Mouse (Mus musculus) spleen, postnatal 36 days (tissue): ENCODE results near the gene Kmt2b.

Experiments used
- DNase-seq, 2 experiments: peaks; one replicate each; pipeline ENCODE4 v3.0.0; 2022; ENCODE audit warnings: low spot score in 2 of 2, mixed read lengths in 1 of 2

Gene Kmt2b

DNA sequence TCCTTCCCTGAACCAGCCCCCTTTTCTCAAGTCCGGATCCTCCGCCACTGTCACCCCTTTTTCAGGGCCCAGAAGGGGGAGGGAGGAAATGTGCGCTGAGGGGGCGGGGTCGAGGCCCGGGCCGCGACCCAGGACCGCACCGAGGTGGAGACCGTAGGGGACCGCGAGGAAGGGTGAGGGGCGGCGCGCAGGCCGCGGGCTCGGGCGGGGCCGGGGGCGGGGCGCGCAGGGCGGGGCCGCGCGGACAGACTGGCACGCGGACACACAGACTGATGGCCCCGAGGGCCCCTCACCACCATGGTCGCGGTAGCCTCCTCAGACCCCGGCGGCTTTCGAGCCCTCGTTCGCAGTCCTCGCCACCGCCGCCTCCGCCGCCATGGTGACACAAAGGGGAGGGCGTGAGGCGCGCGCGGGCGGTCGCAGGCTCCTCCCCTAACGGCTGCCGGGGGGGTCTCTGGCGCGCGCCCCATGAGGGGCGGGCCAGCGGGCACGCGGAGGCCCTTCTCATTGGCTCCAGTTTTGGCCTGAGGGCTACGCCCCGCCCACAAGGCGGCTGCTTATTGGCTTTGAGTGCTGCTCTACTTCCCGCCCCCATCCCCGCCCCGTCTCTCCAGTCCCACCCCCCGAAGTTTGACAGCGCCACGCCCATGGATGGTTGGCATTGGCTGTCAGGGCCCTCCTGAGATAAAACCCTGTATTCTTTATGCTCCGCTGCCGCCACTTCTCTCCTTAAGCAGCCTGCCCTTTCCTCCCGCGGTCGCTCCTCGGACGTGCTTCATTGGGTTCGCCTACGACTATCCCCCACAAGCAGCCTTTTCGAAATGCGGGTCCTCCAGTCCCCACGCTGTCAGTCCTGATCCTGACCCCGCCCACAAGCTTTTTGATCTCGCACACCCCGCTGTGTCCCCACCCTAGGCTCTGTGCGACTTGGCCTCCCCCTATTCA is 53.6 kb downstream of the Kmt2b start, which contains the start of gene Arhgap33:
Arhgap33 (minus strand) TSS at position 428 of the 945 bp plus-strand sequence.
- DNase-seq, result peak; percentile 95 to 98

DNA sequence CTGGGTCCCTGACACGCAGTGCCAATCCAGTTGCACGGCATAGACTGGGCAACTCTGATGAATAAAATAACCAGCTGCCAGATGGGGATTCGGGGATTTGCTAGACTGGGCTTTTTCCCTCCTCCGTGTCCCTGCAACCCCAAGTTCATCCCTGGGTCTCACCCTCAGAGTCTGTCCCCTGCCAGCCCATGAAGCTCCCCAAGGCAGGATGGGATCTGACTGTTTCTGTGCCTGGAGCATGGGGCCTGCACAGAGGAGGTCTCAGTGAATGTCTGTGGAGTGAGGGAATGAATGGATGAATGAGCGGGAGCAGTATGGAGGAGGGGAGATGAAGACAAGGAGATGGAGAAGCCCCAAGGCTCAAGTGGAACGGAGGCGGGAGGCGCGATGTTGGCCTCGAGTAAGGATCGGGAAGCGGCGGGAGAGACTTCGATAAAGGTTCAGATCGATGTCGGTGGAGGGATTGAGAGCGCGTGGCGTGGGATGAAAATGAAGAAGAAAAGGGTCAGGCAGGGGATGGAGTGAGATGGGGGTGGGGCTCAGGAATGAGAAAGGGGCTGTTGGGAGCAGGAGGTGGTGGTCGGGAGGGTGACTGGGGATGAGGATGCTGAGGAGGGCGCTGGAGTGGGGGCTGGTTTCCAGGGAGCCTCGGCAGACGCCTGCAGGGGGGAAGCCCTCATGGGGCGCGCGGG is 54.4 kb downstream of the Kmt2b start:
- DNase-seq, result no peak

DNA sequence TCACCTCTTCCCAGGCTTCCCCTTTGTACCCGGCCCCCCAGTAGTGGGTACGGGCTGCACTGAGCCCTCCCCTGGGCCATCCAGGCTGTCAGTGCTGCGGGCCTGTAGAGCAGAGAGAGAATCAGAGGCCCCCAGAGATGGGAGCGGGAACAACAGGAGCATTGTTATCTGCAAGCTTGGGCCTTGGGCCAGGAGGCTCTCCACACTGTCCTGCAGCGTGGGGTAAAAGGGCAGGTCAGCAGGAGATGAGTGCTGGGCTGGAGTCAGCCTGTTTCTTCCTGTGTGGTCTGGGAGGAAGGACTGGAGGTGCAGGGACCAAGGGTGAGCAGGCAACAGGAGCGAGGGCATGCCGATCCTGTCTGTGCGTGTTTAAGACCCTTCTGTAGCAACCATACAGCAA is 55.6 kb downstream of the Kmt2b start:
- no peak for DNase-seq

DNA sequence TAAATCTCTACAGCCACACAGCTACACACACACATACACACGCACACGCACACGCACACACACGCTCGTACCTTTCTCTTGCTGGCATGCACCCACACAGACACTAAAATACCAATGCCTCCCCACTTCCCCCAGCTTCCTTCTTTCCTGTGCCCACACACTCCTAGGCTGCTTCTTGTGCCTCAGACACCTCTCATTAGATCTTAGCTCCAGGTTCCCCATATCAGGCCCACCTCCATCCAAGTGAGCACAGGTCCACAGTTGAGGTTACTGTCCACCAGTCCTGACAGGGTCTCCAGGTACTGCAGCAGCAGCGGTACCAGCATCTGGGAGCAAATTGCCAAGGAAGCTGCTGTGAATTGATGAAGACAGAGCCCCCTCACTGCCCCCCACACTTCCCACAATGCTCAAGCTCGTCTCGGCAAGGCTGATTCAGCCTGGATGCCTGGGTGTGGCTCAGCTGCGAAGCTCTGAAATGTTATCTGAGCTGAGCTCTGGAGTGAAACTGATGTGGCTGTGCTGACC is 57.2 kb downstream of the Kmt2b start:
- no peak for DNase-seq

DNA sequence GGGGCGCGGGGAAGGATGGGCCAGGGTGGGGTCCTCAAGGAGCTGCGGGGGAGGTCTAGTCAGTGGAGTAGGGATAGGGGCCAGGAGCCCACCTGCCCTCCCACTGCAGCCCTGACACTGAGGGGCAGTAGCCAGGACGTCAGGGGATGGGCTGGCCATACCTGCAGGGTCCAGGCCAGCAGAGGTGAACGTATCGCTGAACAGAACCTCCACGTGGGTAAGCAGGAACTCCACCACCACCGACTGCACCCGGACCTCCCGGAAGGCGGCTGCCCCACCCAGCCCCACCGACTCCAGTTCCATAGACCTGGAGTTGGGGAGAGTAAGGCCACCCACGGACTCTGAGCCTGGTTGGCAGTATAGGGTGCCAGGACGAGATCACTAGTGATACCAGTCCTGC is 61.5 kb downstream of the Kmt2b start:
- DNase-seq, result no peak

DNA sequence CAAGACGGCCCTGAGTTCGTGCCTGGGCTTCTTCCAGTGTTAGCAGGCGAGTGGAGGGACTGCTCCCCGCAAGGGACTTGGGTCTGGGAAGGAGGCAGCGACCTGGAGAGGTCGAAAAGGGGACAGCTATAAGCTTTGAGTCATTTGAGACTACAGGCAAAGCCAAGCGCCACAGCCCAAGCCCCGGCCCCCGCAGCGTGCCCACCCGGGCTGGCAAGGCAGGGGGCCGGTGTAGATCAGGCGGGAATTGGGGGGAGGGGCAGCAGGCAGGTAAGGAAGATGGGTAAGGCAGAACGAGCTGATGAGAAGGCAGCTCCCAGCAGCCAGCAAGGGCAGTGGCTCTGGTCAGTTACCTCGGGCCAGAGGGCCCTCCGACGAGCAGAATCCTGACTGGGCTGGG is 62.1 kb downstream of the Kmt2b start:
- DNase-seq, result no peak

DNA sequence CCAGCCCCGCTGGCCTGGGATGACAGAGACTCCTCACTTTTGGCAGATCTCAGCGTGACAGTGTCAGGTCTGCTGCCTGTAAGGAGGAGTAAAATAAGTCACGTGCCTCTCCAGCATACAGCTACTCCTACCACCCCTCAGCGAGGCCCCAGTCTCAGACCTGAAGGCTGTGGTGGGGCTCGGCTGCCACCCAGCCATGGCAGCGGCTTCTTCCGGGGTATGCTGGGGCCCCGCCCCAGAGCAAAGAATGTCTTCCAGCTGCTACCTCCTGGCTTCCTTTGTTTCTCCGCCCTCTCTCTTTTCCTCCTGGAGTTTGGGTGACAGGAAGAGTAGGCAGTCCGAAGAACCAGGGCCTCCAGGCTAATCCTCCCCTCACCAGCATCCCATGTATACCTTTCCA is 62.6 kb downstream of the Kmt2b start:
- DNase-seq, result no peak

DNA sequence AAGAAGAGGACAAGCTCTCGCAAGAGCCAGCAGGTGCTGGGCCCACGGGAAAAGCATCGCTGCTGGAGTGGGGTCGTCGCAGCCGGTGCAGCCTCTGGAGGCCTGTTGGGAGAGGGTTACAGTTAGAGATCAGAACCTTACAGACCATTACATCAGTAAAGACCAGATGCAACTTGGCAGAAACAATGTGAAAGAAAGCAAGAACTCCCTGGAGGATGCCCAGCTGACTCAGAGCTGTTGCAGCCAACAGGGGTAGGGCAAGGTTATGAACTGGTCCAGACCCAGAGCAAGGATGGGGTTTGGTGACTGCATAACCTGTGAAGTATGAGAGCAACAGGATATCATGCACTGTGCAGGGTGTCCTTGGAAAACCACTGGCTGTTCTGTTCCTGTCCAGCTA is 64.0 kb downstream of the Kmt2b start:
- DNase-seq, result no peak

DNA sequence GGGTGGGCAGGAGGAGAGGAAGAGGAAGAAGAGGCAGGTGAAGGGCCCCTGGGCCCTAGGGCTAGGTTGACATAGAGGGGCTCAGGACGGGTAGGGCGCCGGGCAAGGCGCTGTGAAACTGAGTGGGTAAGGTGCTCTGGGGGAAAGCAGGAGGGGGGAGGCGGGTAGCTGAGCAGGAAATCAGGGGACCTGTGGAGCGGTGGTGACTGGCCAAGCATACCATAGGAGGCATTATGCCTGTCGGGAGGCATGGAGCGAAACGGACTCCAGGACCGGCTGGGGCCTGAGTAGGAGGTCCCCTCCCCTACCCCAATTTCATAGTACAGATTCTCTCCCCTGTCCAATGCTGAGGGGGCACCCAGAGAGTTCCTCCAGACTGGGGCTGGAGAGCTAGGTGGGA is 65.7 kb downstream of the Kmt2b start:
- DNase-seq, result no peak

DNA sequence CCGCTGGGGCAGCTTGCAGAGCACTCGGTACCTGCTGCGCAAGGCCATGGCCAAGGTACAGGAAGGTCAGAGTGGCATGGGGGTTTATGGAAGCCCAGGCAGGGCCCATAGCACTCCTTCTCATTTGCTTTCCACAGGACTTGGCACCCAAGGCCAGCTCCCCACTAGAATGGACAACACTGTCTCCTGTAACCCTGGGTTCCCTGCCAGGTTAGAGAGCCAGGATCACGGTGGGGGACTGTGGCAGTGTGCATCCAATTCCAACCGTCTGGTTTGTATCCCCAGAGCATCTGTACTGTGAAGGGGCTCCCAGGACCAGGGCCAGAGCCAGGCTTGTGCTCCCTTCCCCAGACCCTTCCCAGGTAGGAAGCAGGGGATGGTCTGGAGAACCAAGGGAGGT is 67.7 kb downstream of the Kmt2b start:
- no peak for DNase-seq

DNA sequence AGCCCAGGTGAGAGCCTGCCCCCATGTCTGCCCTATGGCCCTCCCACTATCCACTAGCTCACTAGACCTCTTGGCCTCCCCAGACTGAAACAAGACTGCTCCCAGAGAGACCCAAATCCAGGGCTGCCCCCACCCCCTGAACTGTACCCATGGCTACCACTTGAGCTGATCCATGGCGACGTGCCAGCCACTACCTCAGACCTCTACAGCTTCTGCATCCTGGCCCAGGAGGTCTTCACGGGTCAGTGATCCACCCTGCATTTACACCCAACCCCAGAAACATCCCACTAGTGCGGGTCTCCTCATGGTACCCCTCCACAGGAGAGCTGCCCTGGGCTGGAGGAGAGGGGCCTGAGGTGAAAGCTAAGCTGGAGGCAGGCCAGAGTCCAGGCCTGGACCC is 68.1 kb downstream of the Kmt2b start:
- DNase-seq, result no peak
